Mouse (Mus musculus) right cerebral cortex, adult 2 months (tissue): ENCODE measurements around the gene Mme.

Source experiments
- DNase-seq, 2 experiments: peaks; one replicate each; pipeline ENCODE4 v3.0.0; 2021 to 2022; ENCODE audit warnings: low spot score in 2 of 2

Gene Mme

GRCm38 (mm10) chr3:63350704-63351103 is 109.4 kb downstream of the Mme start:
- DNase-seq = no peak

- DNase-seq = no peak
These were observed 110.4 kb downstream of the Mme start for GRCm38 (mm10) chr3:63351680-63352260.

GRCm38 (mm10) chr3:63359512-63359911 is 118.2 kb downstream of the Mme start:
- DNase-seq = no peak

- DNase-seq = no peak
These were observed 143.7 kb downstream of the Mme start for GRCm38 (mm10) chr3:63384989-63385388.

- DNase-seq = no peak
These were observed 149.4 kb downstream of the Mme start for GRCm38 (mm10) chr3:63390774-63391173.

GRCm38 (mm10) chr3:63391348-63391747 is 150.0 kb downstream of the Mme start:
- no peak for DNase-seq

- no peak for DNase-seq
These were observed 153.1 kb downstream of the Mme start for GRCm38 (mm10) chr3:63394424-63394941.

- DNase-seq = no peak
These were observed 156.8 kb downstream of the Mme start for GRCm38 (mm10) chr3:63398171-63398570.

GRCm38 (mm10) chr3:63406438-63406837 is 165.1 kb downstream of the Mme start:
- DNase-seq = no peak

- DNase-seq = peak; percentile 13 to 17
These were observed 169.7 kb downstream of the Mme start for GRCm38 (mm10) chr3:63411006-63411405.

- no peak for DNase-seq
These were observed 171.0 kb downstream of the Mme start for GRCm38 (mm10) chr3:63412220-63412937.

- DNase-seq = no peak
These were observed 171.9 kb downstream of the Mme start for GRCm38 (mm10) chr3:63413046-63413911.

GRCm38 (mm10) chr3:63417284-63417683 is 175.9 kb downstream of the Mme start:
- no peak for DNase-seq

- DNase-seq = no peak
These were observed 176.4 kb downstream of the Mme start for GRCm38 (mm10) chr3:63417758-63418157.

- DNase-seq = no peak
These were observed 182.2 kb downstream of the Mme start for GRCm38 (mm10) chr3:63423552-63423951.
